Mouse (Mus musculus) small intestine, adult 2 months (tissue): ENCODE measurements around the gene Pef1.

Source experiments
- CTCF ChIP-seq: fragments of 200-500 bp; IDR thresholded peaks from 2 replicates; pipeline ENCODE4 v1.5.1; 2012; ENCODE audit warnings: low read depth, mild to moderate bottlenecking, control low read depth, inconsistent platforms, low read length, moderate library complexity, mixed read lengths; ENCODE audit not compliant: insufficient replicate concordance, insufficient read length; ENCODE audit errors: extremely low read depth
- POLR2A ChIP-seq: fragments of 200-500 bp; IDR thresholded peaks from 2 replicates; pipeline ENCODE4 v1.6.1; 2012; ENCODE audit warnings: low read depth, mild to moderate bottlenecking, control low read depth, inconsistent platforms, low read length, moderate library complexity

GRCm38 (mm10) chr4:130173060-130173822, 70.9 kb downstream of the Pef1 start:
- no peak for TF ChIP-seq POLR2A
- no peak for TF ChIP-seq CTCF
